Mouse (Mus musculus): ENCODE results near the gene Sugp2. TPM values are rescaled to one million over a fixed set of nuclear protein-coding genes. Genes with fewer than 3 reads are reported as not detected.

Gene Sugp2
- polyA plus RNA-seq, 1 experiment from 2014 or later, result 75.9 TPM

DNA sequence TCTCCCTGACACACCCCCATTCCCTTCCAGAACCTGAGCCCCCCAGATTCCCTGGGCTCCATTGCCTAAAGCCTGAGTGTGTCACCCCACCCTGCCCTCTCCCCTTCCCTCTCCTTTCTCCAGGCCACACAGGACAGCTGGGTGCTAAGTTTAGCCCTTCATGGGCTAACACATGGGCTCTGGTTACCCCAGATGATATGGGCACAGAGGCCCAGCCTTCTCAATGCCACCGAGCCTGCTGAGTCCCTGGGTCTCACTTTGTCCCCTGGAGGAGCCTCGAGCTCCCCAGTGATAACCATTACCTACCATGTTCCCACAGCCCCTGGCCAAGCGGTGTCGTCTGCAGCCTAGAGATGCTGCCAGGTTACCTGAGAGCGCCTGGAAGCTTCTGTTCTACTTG, 83.8 kb downstream of the Sugp2 start:
- Histone ChIP-seq H3K36me3 (ENCODE audit: poor library complexity, severe bottlenecking) (peaks cover 52% of the 10 kb centered on the region), H3K4me2 (peak overlapping the region; percentile 81), H3K9ac (peak overlapping the region; percentile 85; the same call in 1 of the 2 replicates), H3K27me3 (no peaks in the 10 kb centered on the region), H3K4me3 (peak overlapping the region; percentile 61; the same call in 1 of the 2 replicates), H3K9me3 (replicated peaks) (no peaks in the 10 kb centered on the region), H3K27ac (peak overlapping the region; percentile 95), H3K4me1 (peaks cover 38% of the 10 kb centered on the region)
- ATAC-seq, result no peak
- WGBS, result 85% methylated on average over 5 of the region's 5 CpGs

DNA sequence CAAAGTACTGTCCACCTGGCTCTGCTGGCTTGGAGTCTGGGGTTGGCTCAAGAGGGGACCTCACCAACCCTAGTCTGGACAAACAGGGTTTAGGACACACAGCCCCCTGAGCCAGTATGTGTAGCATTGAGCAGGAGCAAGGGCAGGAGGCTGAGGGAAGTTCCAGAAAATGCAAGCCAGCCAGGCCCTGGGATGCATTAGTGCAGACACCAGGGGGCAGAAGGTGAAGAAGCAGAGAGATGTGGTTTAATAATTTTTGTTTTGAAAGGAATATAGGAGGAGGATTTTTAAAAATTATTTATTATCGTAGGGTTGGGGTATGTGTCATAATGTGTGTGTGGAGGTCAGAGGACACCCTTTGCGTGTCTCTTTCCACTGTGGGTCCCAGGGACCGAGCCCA, 89.7 kb downstream of the Sugp2 start:
- H3K9me3 ChIP-seq (replicated peaks), result no peaks in the 10 kb centered on the region
- H3K4me3 ChIP-seq, result no peak overlapping the region
- H3K9ac ChIP-seq, result no peak overlapping the region
- H3K4me2 ChIP-seq, result no peak overlapping the region
- no peaks in the 10 kb centered on the region for H3K4me1 ChIP-seq
- WGBS, result 93% methylated on average over 3 of the region's 3 CpGs
- no peak overlapping the region for H3K27ac ChIP-seq
- no peaks in the 10 kb centered on the region for H3K27me3 ChIP-seq
- no peak for ATAC-seq
- peaks cover 79% of the 10 kb centered on the region for H3K36me3 ChIP-seq (ENCODE audit: poor library complexity, severe bottlenecking)

DNA sequence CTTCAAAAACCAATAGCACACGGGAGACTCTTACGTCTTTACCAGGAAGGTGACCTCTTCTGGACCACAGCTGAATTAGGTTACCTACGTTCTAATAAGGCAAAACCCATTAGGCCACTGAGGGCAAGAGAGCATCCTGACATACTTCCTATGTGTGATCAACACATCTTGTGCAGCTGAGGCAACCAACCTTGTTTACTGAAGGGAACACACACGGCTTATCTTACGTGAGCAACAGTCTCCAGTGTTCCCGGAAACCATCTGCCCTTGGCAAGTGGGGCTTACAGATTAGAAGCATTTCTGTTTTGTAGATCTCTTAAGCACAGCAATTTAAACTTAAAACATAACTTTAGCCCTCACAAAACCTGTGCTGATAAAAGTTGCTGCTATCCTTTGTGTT, 93.5 kb downstream of the Sugp2 start:
- H3K27me3 ChIP-seq, result 0 out of 2 replicates have a peak, but pooled peaks cover 5% of the 10 kb centered on the region
- H3K9me3 ChIP-seq (replicated peaks), result no peaks in the 10 kb centered on the region
- H3K9ac ChIP-seq, result no peak overlapping the region
- H3K27ac ChIP-seq, result no peak overlapping the region
- H3K4me1 ChIP-seq, result peaks cover 31% of the 10 kb centered on the region
- ATAC-seq, result no peak
- no peak overlapping the region for H3K4me3 ChIP-seq
- peaks cover 80% of the 10 kb centered on the region for H3K36me3 ChIP-seq (ENCODE audit: poor library complexity, severe bottlenecking)
- WGBS, result 97% methylated on average over 6 of the region's 6 CpGs
- no peak overlapping the region for H3K4me2 ChIP-seq

DNA sequence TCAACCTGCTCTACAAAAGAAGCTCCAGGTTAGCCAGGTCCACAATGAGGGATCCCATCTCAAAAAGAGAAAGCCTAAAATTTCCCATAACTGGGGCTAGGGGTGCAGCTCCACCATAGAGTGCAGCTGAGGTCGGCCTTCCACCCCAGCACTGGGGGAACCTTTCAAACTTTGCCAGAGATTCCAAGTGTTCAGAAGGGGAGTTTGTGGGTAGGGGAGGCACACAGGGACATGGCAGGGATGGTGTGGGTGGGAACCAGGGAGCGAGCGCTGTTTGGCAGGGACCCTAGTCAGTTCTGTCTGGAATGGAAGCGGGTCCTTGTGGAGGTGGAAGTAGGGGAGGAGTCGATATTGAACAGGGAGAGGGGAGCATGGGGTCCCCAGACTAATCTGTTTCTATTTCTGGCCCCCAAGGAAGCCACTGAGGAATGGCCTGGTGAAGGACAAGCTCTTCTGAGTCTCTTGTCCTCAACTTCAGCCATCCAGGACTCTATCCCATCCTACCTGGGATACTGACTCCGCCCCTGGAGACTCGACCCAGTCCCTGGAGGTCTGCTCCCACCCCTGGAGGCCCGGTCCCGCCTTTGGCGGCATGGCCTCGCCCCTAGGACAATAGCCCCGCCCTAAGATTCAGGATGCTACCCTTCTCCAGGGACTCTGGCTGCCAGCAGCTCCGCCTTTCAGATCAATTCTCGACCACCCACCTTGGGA, 95.3 kb downstream of the Sugp2 start, which contains the start of gene Gdf1:
TSS of gene Gdf1 (plus strand) at position 694 of the 711 bp plus-strand sequence.
- Histone ChIP-seq H3K4me1 (peaks cover 33% of the 10 kb centered on the region), H3K36me3 (ENCODE audit: poor library complexity, severe bottlenecking) (peaks cover 84% of the 10 kb centered on the region), H3K4me2 (peak within 1 kb of the TSS; percentile 44), H3K4me3 (no peak within 1 kb of the TSS), H3K9me3 (replicated peaks) (no peaks in the 10 kb centered on the region), H3K9ac (peak within 1 kb of the TSS; percentile 47), H3K27ac (no peak within 1 kb of the TSS), H3K27me3 (0 out of 2 replicates have a peak, but pooled peaks cover 5% of the 10 kb centered on the region)
- 30% methylated on average over 14 of the region's 14 CpGs for WGBS
- no peak for ATAC-seq

Other genes with a start within 250 kb of the Sugp2 start
- gene Gatad2a, start 237.8 kb upstream of the Sugp2 start, polyA plus RNA-seq (2015; fragmentation: Nextera tagmentation; extraction: Ambion mirVana), result 29.5 and 31.7 TPM in 2 replicates
- gene Mau2, start 191.5 kb upstream of the Sugp2 start, polyA plus RNA-seq (2015; fragmentation: Nextera tagmentation; extraction: Ambion mirVana), result 73.0 and 78.5 TPM in 2 replicates
- gene Sugp1, start 191.4 kb upstream of the Sugp2 start, polyA plus RNA-seq (2015; fragmentation: Nextera tagmentation; extraction: Ambion mirVana), result 56.2 and 63.1 TPM in 2 replicates
- 1.1 and 1.3 TPM in 2 replicates for gene Tm6sf2, start 161.3 kb upstream of the Sugp2 start, polyA plus RNA-seq (2015; fragmentation: Nextera tagmentation; extraction: Ambion mirVana)
- 0.14 and 0.16 TPM in 2 replicates for gene Hapln4, start 150.8 kb upstream of the Sugp2 start, polyA plus RNA-seq (2015; fragmentation: Nextera tagmentation; extraction: Ambion mirVana)
- 100 and 102 TPM in 2 replicates for gene Ncan, start 113.4 kb upstream of the Sugp2 start, polyA plus RNA-seq (2015; fragmentation: Nextera tagmentation; extraction: Ambion mirVana)
- gene Nr2c2ap, start 102.9 kb upstream of the Sugp2 start, polyA plus RNA-seq (2015; fragmentation: Nextera tagmentation; extraction: Ambion mirVana), result 33.4 and 37.4 TPM in 2 replicates
- 12.2 and 14.2 TPM in 2 replicates for gene Rfxank, start 95.1 kb upstream of the Sugp2 start, polyA plus RNA-seq (2015; fragmentation: Nextera tagmentation; extraction: Ambion mirVana)
- 47.4 and 48.0 TPM in 2 replicates for gene Borcs8, start 94.7 kb upstream of the Sugp2 start, polyA plus RNA-seq (2015; fragmentation: Nextera tagmentation; extraction: Ambion mirVana)
- 0.23 and 0.45 TPM in 2 replicates for gene Mef2b, start 94.5 kb upstream of the Sugp2 start, polyA plus RNA-seq (2015; fragmentation: Nextera tagmentation; extraction: Ambion mirVana)
- 50.2 and 59.5 TPM in 2 replicates for gene Tmem161a, start 61.9 kb upstream of the Sugp2 start, polyA plus RNA-seq (2015; fragmentation: Nextera tagmentation; extraction: Ambion mirVana)
- 2.0 and 3.0 TPM in 2 replicates for gene Slc25a42, start 21.9 kb upstream of the Sugp2 start, polyA plus RNA-seq (2015; fragmentation: Nextera tagmentation; extraction: Ambion mirVana)
- gene Armc6, start 240 bp downstream of the Sugp2 start, polyA plus RNA-seq (2015; fragmentation: Nextera tagmentation; extraction: Ambion mirVana), result 52.8 and 60.1 TPM in 2 replicates
- gene Homer3, start 48.6 kb downstream of the Sugp2 start, polyA plus RNA-seq (2015; fragmentation: Nextera tagmentation; extraction: Ambion mirVana), result 65.0 and 66.0 TPM in 2 replicates
- 52.4 and 53.7 TPM in 2 replicates for gene Ddx49, start 68.3 kb downstream of the Sugp2 start, polyA plus RNA-seq (2015; fragmentation: Nextera tagmentation; extraction: Ambion mirVana)
- 268 and 274 TPM in 2 replicates for gene Cope, start 68.3 kb downstream of the Sugp2 start, polyA plus RNA-seq (2015; fragmentation: Nextera tagmentation; extraction: Ambion mirVana)
- 18.2 and 20.1 TPM in 2 replicates for gene Cers1, start 81.5 kb downstream of the Sugp2 start, polyA plus RNA-seq (2015; fragmentation: Nextera tagmentation; extraction: Ambion mirVana)
- 0.89 and 2.5 TPM in 2 replicates for gene Gdf1, start 95.6 kb downstream of the Sugp2 start, polyA plus RNA-seq (2015; fragmentation: Nextera tagmentation; extraction: Ambion mirVana)
- gene Upf1, start 119.1 kb downstream of the Sugp2 start, polyA plus RNA-seq (2015; fragmentation: Nextera tagmentation; extraction: Ambion mirVana), result 14.2 and 16.3 TPM in 2 replicates
- 0.18 and 0.35 TPM in 2 replicates for gene Comp, start 139.3 kb downstream of the Sugp2 start, polyA plus RNA-seq (2015; fragmentation: Nextera tagmentation; extraction: Ambion mirVana)
- gene Crtc1, start 205.4 kb downstream of the Sugp2 start, polyA plus RNA-seq (2015; fragmentation: Nextera tagmentation; extraction: Ambion mirVana), result 23.4 and 28.2 TPM in 2 replicates
- 15.3 and 16.4 TPM in 2 replicates for gene Klhl26, start 242.7 kb downstream of the Sugp2 start, polyA plus RNA-seq (2015; fragmentation: Nextera tagmentation; extraction: Ambion mirVana)

All from forebrain, embryonic 13.5 days (tissue).